Mouse (Mus musculus) kidney, embryonic 14.5 days (tissue): ENCODE measurements around the gene Gm10803. TPM values are rescaled to one million over a fixed set of nuclear protein-coding genes. Genes with fewer than 3 reads are reported as not detected.
A peak's percentile ranks its signal among the peaks of the same experiment; 100 is the strongest.

Source experiments
- ATAC-seq: fragments of 200-750 bp; cut with Nextera tagmentation; 2 replicates; pipeline ENCODE4 v1.8.0; 2017; ENCODE audit warnings: moderate number of reproducible peaks, mild to moderate bottlenecking, moderate TSS enrichment, moderate library complexity; ENCODE audit not compliant: low FRiP score, low TSS enrichment
- H3K27ac ChIP-seq: fragments of 300-500 bp; sonication (generic); 2 replicates; pipeline ENCODE4 v1.5.1; 2014; ENCODE audit warnings: low read depth, mild to moderate bottlenecking, low read length, moderate library complexity, mixed read lengths
- H3K27me3 ChIP-seq: fragments of 300-500 bp; sonication (generic); 2 replicates; pipeline ENCODE4 v1.6.1; 2014; ENCODE audit warnings: mild to moderate bottlenecking, low read length; ENCODE audit not compliant: control insufficient read depth, insufficient read depth
- H3K36me3 ChIP-seq: fragments of 300-500 bp; sonication (generic); 2 replicates; pipeline ENCODE4 v1.6.1; 2014; ENCODE audit warnings: low read length, mixed read lengths; ENCODE audit not compliant: control insufficient read depth, insufficient read depth
- H3K4me1 ChIP-seq: fragments of 300-500 bp; sonication (generic); 2 replicates; pipeline ENCODE4 v1.6.1; 2014; ENCODE audit warnings: low read length, mixed read lengths; ENCODE audit not compliant: control insufficient read depth, insufficient read depth
- H3K4me2 ChIP-seq: fragments of 300-500 bp; sonication (generic); replicated peaks from 2 replicates; pipeline ENCODE4 v1.6.1; 2014; ENCODE audit warnings: low read depth, mild to moderate bottlenecking, low read length
- H3K4me3 ChIP-seq: fragments of 300-500 bp; sonication (generic); 2 replicates; pipeline ENCODE4 v1.5.1; 2014; ENCODE audit warnings: mild to moderate bottlenecking, low read length
- H3K9ac ChIP-seq: fragments of 300-500 bp; sonication (generic); 2 replicates; pipeline ENCODE4 v1.6.1; 2014; ENCODE audit warnings: low read depth, mild to moderate bottlenecking, low read length, moderate library complexity
- H3K9me3 ChIP-seq: fragments of 300-500 bp; sonication (generic); 2 replicates; pipeline ENCODE4 v1.6.1; 2016; ENCODE audit warnings: low read length; ENCODE audit not compliant: control insufficient read depth
- WGBS: fragments of 180-500 bp; shearing (Covaris S2); extraction: QIAGEN DNeasy Blood & Tissue Kit; methylation state at CpG from one replicate; pipeline ENCODE4 v1.1.7; 2014; 5-methylcytosine and 5-hydroxymethylcytosine counted together
- polyA plus RNA-seq: library from polyadenylated mRNA; unstranded; fragments of >200 nt; fragmentation: Nextera tagmentation; extraction: Ambion mirVana; gene quantifications from 2 replicates; pipeline ENCODE4 v1.2.1, GENCODE M21; 2014

Gene Gm10803
- polyA plus RNA-seq, 1 experiment from 2014 or later, result not detected

DNA sequence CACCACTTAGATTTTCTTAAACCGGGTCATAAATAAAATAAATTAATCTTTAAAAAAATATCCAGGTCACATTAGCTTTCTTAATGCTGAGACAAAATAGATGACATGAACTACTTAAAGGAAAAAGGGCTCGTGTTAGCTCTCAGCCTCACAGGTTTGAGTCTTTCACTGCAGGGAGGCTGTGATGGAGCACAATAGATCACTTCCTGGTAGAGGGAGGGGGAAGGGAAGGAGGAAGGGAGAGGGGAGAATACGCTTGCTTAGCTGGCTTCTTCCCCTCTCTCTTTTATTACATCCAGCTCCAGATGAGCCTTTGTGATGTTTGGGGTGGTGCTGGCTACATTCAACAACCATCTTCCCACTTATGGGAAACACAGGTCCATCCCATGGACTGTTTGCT, 20.9 kb downstream of the Gm10803 start:
- Histone ChIP-seq H3K4me3 (no peak overlapping the region), H3K27me3 (no peaks in the 10 kb centered on the region), H3K4me1 (no peaks in the 10 kb centered on the region), H3K9ac (no peak overlapping the region), H3K9me3 (no peaks in the 10 kb centered on the region), H3K4me2 (no peak overlapping the region), H3K36me3 (no peaks in the 10 kb centered on the region), H3K27ac (no peak overlapping the region)
- 36% methylated on average over 3 of the region's 3 CpGs for WGBS
- ATAC-seq, result no peak

DNA sequence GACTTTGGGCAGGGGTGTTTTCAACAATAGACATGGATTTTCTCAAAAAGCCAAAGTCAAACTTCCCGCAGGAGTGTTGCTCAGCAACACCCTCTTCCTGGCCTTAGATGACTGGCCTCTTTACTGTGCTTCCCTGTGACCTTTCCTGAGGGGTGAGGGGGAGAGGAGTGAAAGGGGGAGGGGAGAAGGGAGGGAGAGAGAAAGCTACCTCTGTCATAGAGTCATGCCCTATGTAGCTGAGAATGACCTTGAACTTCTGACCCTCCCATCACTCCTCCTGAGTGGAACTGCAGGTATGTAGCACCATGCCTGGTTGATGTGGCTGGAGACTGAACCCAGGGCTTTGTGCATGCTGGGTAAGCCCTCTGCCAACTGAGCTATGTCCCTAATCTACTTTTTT, 25.5 kb downstream of the Gm10803 start:
- no peaks in the 10 kb centered on the region for H3K36me3 ChIP-seq
- H3K4me3 ChIP-seq, result no peak overlapping the region
- ATAC-seq, result no peak
- no peaks in the 10 kb centered on the region for H3K4me1 ChIP-seq
- WGBS, result 36% methylated on average over 1 of the region's 1 CpGs
- no peaks in the 10 kb centered on the region for H3K9me3 ChIP-seq
- no peak overlapping the region for H3K27ac ChIP-seq
- no peak overlapping the region for H3K4me2 ChIP-seq
- H3K9ac ChIP-seq, result no peak overlapping the region
- H3K27me3 ChIP-seq, result 0 out of 2 replicates have a peak, but pooled peaks cover 2% of the 10 kb centered on the region

DNA sequence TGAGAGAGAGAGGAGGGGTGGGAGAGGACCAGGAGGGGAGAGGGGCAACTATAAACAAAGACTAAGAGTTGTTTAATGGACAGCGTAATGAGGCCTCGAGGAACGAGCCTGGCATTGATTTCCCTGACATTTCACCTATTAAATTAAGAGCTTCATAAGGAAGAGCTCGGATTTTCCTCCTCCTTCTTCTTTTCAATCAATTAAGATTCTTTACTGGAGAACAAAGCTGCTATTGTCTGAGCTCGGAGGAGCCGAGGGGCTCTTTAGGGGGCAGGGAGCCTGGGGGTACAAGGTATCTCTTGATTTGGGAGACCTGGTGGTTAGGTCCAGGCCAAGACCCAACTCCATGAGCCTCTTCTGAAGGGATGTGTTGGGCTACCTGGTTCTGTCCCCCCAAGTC, 27.1 kb downstream of the Gm10803 start:
- WGBS, result 19% methylated on average over 6 of the region's 6 CpGs
- ATAC-seq, result no peak
- no peak overlapping the region for H3K4me3 ChIP-seq
- H3K4me2 ChIP-seq, result no peak overlapping the region
- H3K9ac ChIP-seq, result no peak overlapping the region
- no peaks in the 10 kb centered on the region for H3K9me3 ChIP-seq
- H3K4me1 ChIP-seq, result peaks cover 3% of the 10 kb centered on the region
- no peak overlapping the region for H3K27ac ChIP-seq
- H3K27me3 ChIP-seq, result 0 out of 2 replicates have a peak, but pooled peaks cover 2% of the 10 kb centered on the region
- H3K36me3 ChIP-seq, result no peaks in the 10 kb centered on the region

DNA sequence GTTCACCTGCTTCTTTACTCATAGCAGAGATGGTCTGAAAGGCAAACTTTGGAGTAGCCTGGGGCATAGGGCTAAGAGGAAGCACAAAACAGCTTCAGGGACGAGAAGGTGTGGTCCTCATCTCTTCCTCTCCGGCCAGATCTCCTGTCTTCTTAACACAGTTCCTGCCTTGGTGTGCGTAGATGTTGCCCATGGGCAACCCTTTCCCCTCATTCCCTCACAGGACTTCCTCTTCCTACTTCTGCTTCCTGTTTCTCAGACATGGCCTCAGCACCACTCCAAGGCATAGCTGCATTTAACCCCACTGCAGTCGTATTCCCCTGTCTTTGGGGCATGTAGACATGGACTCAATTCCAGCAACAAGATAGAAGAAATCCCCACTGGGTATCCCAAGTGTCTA, 29.5 kb downstream of the Gm10803 start:
- Histone ChIP-seq H3K27me3 (peaks cover 5% of the 10 kb centered on the region; the same call in 1 of the 2 replicates), H3K4me1 (peaks cover 9% of the 10 kb centered on the region), H3K36me3 (no peaks in the 10 kb centered on the region), H3K4me3 (no peak overlapping the region), H3K27ac (no peak overlapping the region), H3K4me2 (no peak overlapping the region), H3K9me3 (no peaks in the 10 kb centered on the region), H3K9ac (no peak overlapping the region)
- no peak for ATAC-seq
- 77% methylated on average over 4 of the region's 4 CpGs for WGBS

DNA sequence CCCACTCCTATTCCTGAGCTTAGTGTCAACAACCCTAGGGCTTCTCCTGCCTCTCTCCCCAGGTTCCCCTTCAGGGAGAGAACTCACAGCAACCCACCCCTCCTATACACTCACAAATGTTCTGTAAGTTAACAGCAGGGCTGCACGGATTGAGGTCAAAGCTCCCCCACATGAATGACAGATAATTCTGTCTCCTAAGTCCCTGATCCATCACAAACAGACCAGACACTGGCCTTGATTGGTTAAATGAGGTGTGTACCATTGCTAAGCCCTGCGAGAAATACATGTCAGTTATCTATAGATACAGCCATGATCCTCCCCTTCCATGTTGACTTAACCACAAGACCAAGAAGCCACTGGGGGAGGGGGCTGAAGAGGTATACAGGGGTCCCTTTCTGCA, 31.3 kb downstream of the Gm10803 start:
- Histone ChIP-seq H3K27ac (no peak overlapping the region), H3K4me1 (peaks cover 9% of the 10 kb centered on the region), H3K9me3 (no peaks in the 10 kb centered on the region), H3K9ac (no peak overlapping the region), H3K27me3 (peaks cover 5% of the 10 kb centered on the region; the same call in 1 of the 2 replicates), H3K4me3 (no peak overlapping the region), H3K36me3 (no peaks in the 10 kb centered on the region), H3K4me2 (no peak overlapping the region)
- no peak for ATAC-seq
- WGBS, result 27% methylated on average over 2 of the region's 2 CpGs

DNA sequence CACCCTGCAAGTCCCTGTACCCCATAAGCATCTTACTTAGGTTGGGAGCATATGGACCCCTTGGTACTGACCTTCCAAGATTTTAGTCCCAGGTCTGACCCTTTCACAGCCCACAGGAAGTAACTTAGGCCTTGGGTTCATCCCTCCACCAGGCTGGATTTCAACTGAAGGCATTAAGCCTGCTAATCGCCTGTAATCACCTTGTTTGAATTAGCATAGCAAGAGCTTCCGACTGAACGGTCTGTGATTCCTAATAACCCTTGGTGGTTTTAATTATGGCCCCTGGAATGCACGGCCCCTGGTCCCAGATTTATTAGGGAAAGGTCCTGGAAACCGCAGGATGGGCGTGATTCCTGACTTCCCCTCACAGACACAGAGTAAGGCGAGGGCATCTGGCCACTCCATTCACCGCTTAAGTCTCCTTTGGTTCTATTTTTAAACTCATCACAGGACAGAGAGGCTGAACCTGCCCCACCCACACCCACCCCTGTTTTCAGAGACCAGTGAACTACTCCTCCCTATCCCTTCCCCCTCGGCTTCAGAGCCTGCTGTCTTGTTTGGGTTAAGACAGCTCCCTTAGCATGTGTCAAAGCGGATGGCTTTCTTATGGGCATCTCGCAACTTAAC, 31.9 kb downstream of the Gm10803 start:
- H3K4me1 ChIP-seq, result peaks cover 9% of the 10 kb centered on the region
- H3K27me3 ChIP-seq, result peaks cover 5% of the 10 kb centered on the region; the same call in 1 of the 2 replicates
- no peaks in the 10 kb centered on the region for H3K9me3 ChIP-seq
- H3K36me3 ChIP-seq, result no peaks in the 10 kb centered on the region
- H3K9ac ChIP-seq, result no peak overlapping the region
- H3K27ac ChIP-seq, result no peak overlapping the region
- H3K4me2 ChIP-seq, result no peak overlapping the region
- peak; percentile 54; the same call in 1 of the 2 replicates for ATAC-seq
- H3K4me3 ChIP-seq, result no peak overlapping the region
- 11% methylated on average over 11 of the region's 11 CpGs for WGBS

DNA sequence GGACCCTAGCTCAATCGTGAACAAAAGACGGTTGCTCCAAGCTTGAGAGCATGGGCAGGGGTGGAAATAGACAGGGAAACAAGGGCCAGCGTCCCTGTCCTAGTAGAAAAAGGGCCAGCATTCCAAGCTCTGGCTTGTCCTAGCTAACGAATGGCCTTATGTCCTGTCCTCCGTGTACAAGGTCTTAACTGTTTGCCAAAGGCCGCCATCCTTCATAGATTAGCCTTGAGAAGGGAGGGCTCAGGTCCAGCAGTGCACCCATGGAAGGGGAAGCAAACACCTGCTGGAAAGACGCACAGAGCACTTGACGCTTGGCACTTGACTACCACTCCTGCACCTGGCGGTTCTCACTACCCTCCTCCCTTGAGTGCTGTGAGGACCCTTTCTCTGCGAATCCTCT, 32.8 kb downstream of the Gm10803 start:
- no peak overlapping the region for H3K4me3 ChIP-seq
- WGBS, result 82% methylated on average over 10 of the region's 10 CpGs
- no peak overlapping the region for H3K9ac ChIP-seq
- H3K9me3 ChIP-seq, result no peaks in the 10 kb centered on the region
- H3K36me3 ChIP-seq, result no peaks in the 10 kb centered on the region
- H3K27me3 ChIP-seq, result peaks cover 4% of the 10 kb centered on the region; the same call in 1 of the 2 replicates
- no peak overlapping the region for H3K27ac ChIP-seq
- H3K4me2 ChIP-seq, result no peak overlapping the region
- H3K4me1 ChIP-seq, result peaks cover 9% of the 10 kb centered on the region
- no peak for ATAC-seq

DNA sequence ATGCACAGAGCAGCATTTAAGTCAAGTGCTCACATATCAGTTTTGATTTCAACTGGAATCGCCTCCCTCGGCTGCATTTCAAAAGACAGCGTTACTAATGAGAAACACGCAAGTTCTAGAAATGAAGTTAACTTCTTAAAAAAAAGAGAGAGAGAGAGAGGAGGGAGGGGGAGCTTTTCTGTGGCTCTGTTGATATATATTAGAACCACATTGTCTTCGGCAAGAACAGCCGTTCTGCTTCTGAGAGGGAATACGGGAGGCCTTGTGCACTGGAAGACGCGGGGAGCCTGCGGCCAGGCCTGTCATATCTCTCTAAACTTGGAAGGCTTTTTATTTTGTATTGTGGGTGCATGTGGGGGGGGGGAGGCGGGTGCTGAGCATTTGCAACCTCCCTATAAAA, 36.8 kb downstream of the Gm10803 start:
- H3K27ac ChIP-seq, result no peak overlapping the region
- WGBS, result 69% methylated on average over 11 of the region's 11 CpGs
- H3K4me1 ChIP-seq, result peaks cover 9% of the 10 kb centered on the region
- H3K36me3 ChIP-seq, result no peaks in the 10 kb centered on the region
- H3K4me2 ChIP-seq, result no peak overlapping the region
- H3K4me3 ChIP-seq, result no peak overlapping the region
- no peaks in the 10 kb centered on the region for H3K9me3 ChIP-seq
- H3K27me3 ChIP-seq, result peaks cover 3% of the 10 kb centered on the region; the same call in 1 of the 2 replicates
- no peak overlapping the region for H3K9ac ChIP-seq
- no peak for ATAC-seq

DNA sequence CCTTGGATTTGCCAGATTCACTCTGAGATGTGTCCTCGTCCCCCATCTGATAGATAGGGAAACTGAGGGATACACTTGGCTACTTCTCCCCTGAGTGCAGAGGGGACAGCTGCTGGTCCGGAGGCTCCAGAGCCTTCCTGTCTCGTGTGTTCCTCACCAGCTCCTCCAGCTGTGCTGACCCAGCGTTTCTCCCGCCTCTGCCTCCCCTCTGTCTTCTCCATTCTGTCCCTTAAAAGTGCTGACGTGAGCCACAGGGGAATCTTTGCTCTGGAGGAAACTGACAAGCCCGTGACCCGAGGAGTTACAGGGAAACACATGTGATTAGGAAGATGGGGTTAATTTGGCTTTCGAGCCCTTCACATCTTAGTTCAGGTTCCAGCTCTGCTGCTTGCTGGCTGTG, 39.4 kb downstream of the Gm10803 start:
- H3K4me2 ChIP-seq, result no peak overlapping the region
- no peak overlapping the region; the same call in 1 of the 2 replicates for H3K9ac ChIP-seq
- H3K4me3 ChIP-seq, result no peak overlapping the region
- H3K27ac ChIP-seq, result no peak overlapping the region
- H3K9me3 ChIP-seq, result no peaks in the 10 kb centered on the region
- no peak for ATAC-seq
- no peaks in the 10 kb centered on the region for H3K36me3 ChIP-seq
- H3K4me1 ChIP-seq, result no peaks in the 10 kb centered on the region
- WGBS, result 39% methylated on average over 9 of the region's 9 CpGs
- no peaks in the 10 kb centered on the region; the same call in 1 of the 2 replicates for H3K27me3 ChIP-seq
